Mouse (Mus musculus): ENCODE results near the gene Obsl1. TPM values are rescaled to one million over a fixed set of nuclear protein-coding genes. Genes with fewer than 3 reads are reported as not detected.

The Obsl1 gene
- polyA plus RNA-seq, 1 experiment: 23.1 TPM

GRCm38 (mm10) chr1:75479635-75479989 is 26.6 kb downstream of the Obsl1 start:
- TF ChIP-seq CTCF (IDR thresholded peaks at IDR 0.05; ENCODE audit: borderline replicate concordance, control insufficient read depth, extremely low read depth, insufficient read depth, low read length, poor library complexity): no peak
- TF ChIP-seq POLR2A (IDR thresholded peaks at IDR 0.05; ENCODE audit: control insufficient read depth, extremely low read depth, insufficient read depth, low read length, poor library complexity): no peak
- Histone ChIP-seq H3K27me3 (ENCODE audit: control insufficient read depth, insufficient read depth, low read length) (no peaks in the 10 kb centered on the region; the same call in 1 of the 2 replicates), H3K4me1 (replicated peaks; ENCODE audit: control insufficient read depth, insufficient read depth, low read length) (peaks cover 9% of the 10 kb centered on the region), H3K4me3 (ENCODE audit: control insufficient read depth, insufficient read depth, low read length) (peak overlapping the region; percentile 73), H3K36me3 (ENCODE audit: control insufficient read depth, insufficient read depth, low read length) (no peaks in the 10 kb centered on the region), H3K27ac (ENCODE audit: control insufficient read depth, insufficient read depth, low read length) (no peak overlapping the region)
- DNase-seq: no peak
- 4% methylated on average over 24 of the region's 24 CpGs for WGBS

GRCm38 (mm10) chr1:75478916-75479634 is 27.2 kb downstream of the Obsl1 start, which contains the start of the genes Chpf and Tmem198:
Chpf (minus strand) TSS chr1:75479307.
Tmem198 (plus strand) TSS chr1:75479532.
- no peaks in the 10 kb centered on the region; the same call in 1 of the 2 replicates for H3K27me3 ChIP-seq (ENCODE audit: control insufficient read depth, insufficient read depth, low read length)
- WGBS: 1% methylated on average over 75 of the region's 76 CpGs
- peak within 1 kb of the TSS; percentile 73 for H3K4me3 ChIP-seq (ENCODE audit: control insufficient read depth, insufficient read depth, low read length)
- no peak within 1 kb of the TSS for H3K27ac ChIP-seq (ENCODE audit: control insufficient read depth, insufficient read depth, low read length)
- peaks cover 9% of the 10 kb centered on the region for H3K4me1 ChIP-seq (replicated peaks; ENCODE audit: control insufficient read depth, insufficient read depth, low read length)
- TF ChIP-seq CTCF (IDR thresholded peaks at IDR 0.05; ENCODE audit: borderline replicate concordance, control insufficient read depth, extremely low read depth, insufficient read depth, low read length, poor library complexity): 0 out of 2 replicates have a peak, but pooled peaks have one; percentile 12
- no peak for TF ChIP-seq POLR2A (IDR thresholded peaks at IDR 0.05; ENCODE audit: control insufficient read depth, extremely low read depth, insufficient read depth, low read length, poor library complexity)
- peak; percentile 97 for DNase-seq
- no peaks in the 10 kb centered on the region for H3K36me3 ChIP-seq (ENCODE audit: control insufficient read depth, insufficient read depth, low read length)

GRCm38 (mm10) chr1:75478497-75478896 is 27.8 kb downstream of the Obsl1 start:
- no peak for TF ChIP-seq CTCF (IDR thresholded peaks at IDR 0.05; ENCODE audit: borderline replicate concordance, control insufficient read depth, extremely low read depth, insufficient read depth, low read length, poor library complexity)
- no peak for TF ChIP-seq POLR2A (IDR thresholded peaks at IDR 0.05; ENCODE audit: control insufficient read depth, extremely low read depth, insufficient read depth, low read length, poor library complexity)
- Histone ChIP-seq H3K27ac (ENCODE audit: control insufficient read depth, insufficient read depth, low read length) (no peak overlapping the region), H3K4me3 (ENCODE audit: control insufficient read depth, insufficient read depth, low read length) (peak overlapping the region; percentile 73), H3K27me3 (ENCODE audit: control insufficient read depth, insufficient read depth, low read length) (no peaks in the 10 kb centered on the region; the same call in 1 of the 2 replicates), H3K36me3 (ENCODE audit: control insufficient read depth, insufficient read depth, low read length) (no peaks in the 10 kb centered on the region), H3K4me1 (replicated peaks; ENCODE audit: control insufficient read depth, insufficient read depth, low read length) (peaks cover 9% of the 10 kb centered on the region)
- peak; percentile 32 for DNase-seq
- 1% methylated on average over 25 of the region's 25 CpGs for WGBS

- no peaks in the 10 kb centered on the region for H3K36me3 ChIP-seq (ENCODE audit: control insufficient read depth, insufficient read depth, low read length)
- TF ChIP-seq CTCF (IDR thresholded peaks at IDR 0.05; ENCODE audit: borderline replicate concordance, control insufficient read depth, extremely low read depth, insufficient read depth, low read length, poor library complexity) (no peak), POLR2A (IDR thresholded peaks at IDR 0.05; ENCODE audit: control insufficient read depth, extremely low read depth, insufficient read depth, low read length, poor library complexity) (no peak)
- H3K4me3 ChIP-seq (ENCODE audit: control insufficient read depth, insufficient read depth, low read length): no peak overlapping the region
- DNase-seq: no peak
- peaks cover 9% of the 10 kb centered on the region for H3K4me1 ChIP-seq (replicated peaks; ENCODE audit: control insufficient read depth, insufficient read depth, low read length)
- H3K27ac ChIP-seq (ENCODE audit: control insufficient read depth, insufficient read depth, low read length): no peak overlapping the region
- H3K27me3 ChIP-seq (ENCODE audit: control insufficient read depth, insufficient read depth, low read length): no peaks in the 10 kb centered on the region; the same call in 1 of the 2 replicates
- 46% methylated on average over 3 of the region's 3 CpGs for WGBS
Observed at GRCm38 (mm10) chr1:75477966-75478290, 28.3 kb downstream of the Obsl1 start.

- WGBS: 11% methylated on average over 35 of the region's 35 CpGs
- no peak overlapping the region for H3K27ac ChIP-seq (ENCODE audit: control insufficient read depth, insufficient read depth, low read length)
- TF ChIP-seq POLR2A (IDR thresholded peaks at IDR 0.05; ENCODE audit: control insufficient read depth, extremely low read depth, insufficient read depth, low read length, poor library complexity) (no peak), CTCF (IDR thresholded peaks at IDR 0.05; ENCODE audit: borderline replicate concordance, control insufficient read depth, extremely low read depth, insufficient read depth, low read length, poor library complexity) (peak; percentile 97)
- no peaks in the 10 kb centered on the region; the same call in 1 of the 2 replicates for H3K27me3 ChIP-seq (ENCODE audit: control insufficient read depth, insufficient read depth, low read length)
- H3K36me3 ChIP-seq (ENCODE audit: control insufficient read depth, insufficient read depth, low read length): no peaks in the 10 kb centered on the region
- H3K4me1 ChIP-seq (replicated peaks; ENCODE audit: control insufficient read depth, insufficient read depth, low read length): peaks cover 9% of the 10 kb centered on the region
- H3K4me3 ChIP-seq (ENCODE audit: control insufficient read depth, insufficient read depth, low read length): no peak overlapping the region
- DNase-seq: peak; percentile 81
Observed at GRCm38 (mm10) chr1:75477264-75477965, 28.8 kb downstream of the Obsl1 start.

- no peaks in the 10 kb centered on the region; the same call in 1 of the 2 replicates for H3K27me3 ChIP-seq (ENCODE audit: control insufficient read depth, insufficient read depth, low read length)
- no peak overlapping the region for H3K27ac ChIP-seq (ENCODE audit: control insufficient read depth, insufficient read depth, low read length)
- no peaks in the 10 kb centered on the region for H3K36me3 ChIP-seq (ENCODE audit: control insufficient read depth, insufficient read depth, low read length)
- no peak for TF ChIP-seq CTCF (IDR thresholded peaks at IDR 0.05; ENCODE audit: borderline replicate concordance, control insufficient read depth, extremely low read depth, insufficient read depth, low read length, poor library complexity)
- no peak for TF ChIP-seq POLR2A (IDR thresholded peaks at IDR 0.05; ENCODE audit: control insufficient read depth, extremely low read depth, insufficient read depth, low read length, poor library complexity)
- no peak overlapping the region for H3K4me3 ChIP-seq (ENCODE audit: control insufficient read depth, insufficient read depth, low read length)
- no peak for DNase-seq
- peaks cover 9% of the 10 kb centered on the region for H3K4me1 ChIP-seq (replicated peaks; ENCODE audit: control insufficient read depth, insufficient read depth, low read length)
- WGBS: 97% methylated on average over 11 of the region's 11 CpGs
Observed at GRCm38 (mm10) chr1:75476441-75476840, 29.8 kb downstream of the Obsl1 start.

All from thymus, adult 2 months (tissue).